In genomic region chr11:3416399-3416798, GRCm38 (mm10) we compare ENCODE assay signal across 22 mouse cellular contexts.
"Had no signal": no experiment of that assay in that cellular context is flagged by ENCODE, and none has a peak within 500 bp of the region (broad histone marks: within the 10 kb centered on the region; RNA-seq: fewer than 3 reads in every experiment).

No protein-coding gene starts in this region.

- DNase-seq: cerebellum, adult 2 months; cerebellum, adult 8-10 months; cerebellum, adult 9-10 months; cerebellum, adult 9-11 months; cerebellum, postnatal 10 days; cerebellum, postnatal 14 days; cerebellum, postnatal 25 days; cerebellum, postnatal 36 days; embryo, embryonic 11 days; forebrain, postnatal 0 days; gastrocnemius, adult 2 months; gastrocnemius, postnatal 10 days; gastrocnemius, postnatal 14 days; gastrocnemius, postnatal 25 days; gastrocnemius, postnatal 36 days; heart, adult 11 months; heart, adult 18-20 months; heart, adult 2 months had no signal

- ATAC-seq: forebrain, embryonic 13.5 days; forebrain, embryonic 14.5 days; forebrain, embryonic 15.5 days; forebrain, embryonic 16.5 days; forebrain, postnatal 0 days had no signal
